Mouse (Mus musculus): ENCODE results near the gene Brip1.
A peak's percentile ranks its signal among the peaks of the same experiment; 100 is the strongest.
"Not testable (repeated sequence)": the region's sequence is repeated elsewhere in the genome, so short reads cannot be mapped to it uniquely, and the experiment has no call there.

Gene Brip1

GRCm38 (mm10) chr11:86201037-86201786 lies at the start of gene Brip1:
Gene Brip1, minus strand, starts transcription at chr11:86201193.
- DNase-seq = peak; percentile 91 to 92

- DNase-seq = no peak
Observed at GRCm38 (mm10) chr11:86232446-86232845, 31.5 kb upstream of the Brip1 start.

GRCm38 (mm10) chr11:86231781-86232350 lies 30.9 kb upstream of the Brip1 start:
- no peak for DNase-seq

DNA sequence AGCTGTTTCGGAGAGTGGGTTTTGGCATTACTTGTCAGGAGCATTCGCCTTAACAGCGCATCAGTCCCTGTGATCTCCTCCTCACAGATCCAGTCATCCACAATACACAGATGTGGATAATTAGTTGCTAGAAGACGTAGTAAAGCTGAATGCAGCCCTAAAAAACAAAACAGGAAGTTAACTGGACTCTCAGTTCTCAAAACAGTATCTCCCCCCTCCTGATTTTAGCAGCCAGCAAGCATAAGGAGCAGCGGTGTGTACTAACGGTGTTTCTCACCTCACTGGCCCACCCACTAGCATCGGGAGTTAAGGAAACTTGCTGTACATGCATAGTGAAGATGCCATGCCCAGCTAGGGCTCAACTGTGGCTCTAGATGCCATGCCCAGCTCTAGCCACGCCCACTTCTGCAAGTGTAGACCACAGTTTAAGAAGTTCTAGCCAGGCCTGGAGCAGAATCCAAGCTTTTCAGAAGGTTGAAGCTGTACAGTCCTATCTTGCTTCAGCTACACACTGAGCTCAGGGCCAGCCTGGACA lies 25.7 kb upstream of the Brip1 start:
- DNase-seq = no peak

DNA sequence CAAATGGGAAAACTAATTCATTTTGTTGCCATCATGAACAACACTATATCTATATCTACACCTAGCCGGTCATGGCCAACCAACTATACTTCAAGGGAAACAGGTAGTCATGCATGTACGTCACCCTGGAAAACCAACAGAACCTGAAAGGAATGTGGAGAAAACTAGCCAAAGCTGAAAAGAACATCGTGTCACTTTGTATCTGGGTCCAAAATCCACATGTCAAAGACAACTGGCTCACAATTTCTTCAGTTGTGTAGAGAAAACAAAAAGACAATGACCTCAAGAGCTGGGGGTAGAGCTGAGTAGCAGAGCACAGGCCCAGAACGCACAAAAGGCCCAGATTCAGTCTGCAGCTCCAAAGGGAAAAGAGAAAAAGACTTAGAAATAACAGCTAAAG lies 24.8 kb upstream of the Brip1 start:
- no peak for DNase-seq

DNA sequence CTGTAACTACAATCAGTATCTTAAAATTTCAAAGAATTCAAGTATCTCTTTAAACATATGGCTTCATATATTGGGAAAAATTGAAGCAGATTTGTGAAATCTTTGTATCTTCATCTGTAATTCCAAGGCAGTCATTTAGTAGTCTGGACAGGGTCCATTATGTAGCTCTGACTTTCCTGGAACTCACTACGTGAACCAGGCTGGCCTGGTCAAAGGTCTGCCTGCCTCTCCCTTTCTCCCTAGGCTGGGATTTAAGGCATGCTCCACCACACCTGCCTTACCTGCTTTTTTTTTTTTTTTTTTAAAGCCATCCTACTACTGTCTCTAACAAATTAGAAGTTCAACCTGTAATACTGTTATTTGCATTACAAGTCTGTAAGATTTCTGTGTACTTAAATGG lies 10.8 kb upstream of the Brip1 start:
- DNase-seq = no peak

DNA sequence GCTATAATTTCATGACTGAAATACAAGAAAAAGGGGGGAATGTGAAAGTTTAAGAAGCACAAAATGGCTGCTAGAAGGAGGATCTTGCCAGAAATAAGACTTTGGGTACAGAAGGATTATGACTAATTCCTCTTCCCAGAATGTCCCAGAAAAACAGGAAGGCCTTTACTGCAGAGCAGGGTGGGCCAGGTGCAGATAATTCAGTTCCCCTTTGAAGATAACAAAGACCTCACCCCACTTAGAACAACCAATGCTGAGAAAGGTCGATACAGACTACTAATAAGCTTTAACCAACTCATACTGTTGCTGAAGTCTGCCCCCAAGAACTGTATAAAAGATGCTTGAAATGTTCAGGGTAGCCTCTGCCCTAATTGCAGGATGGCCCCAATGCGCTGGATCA lies 8.1 kb upstream of the Brip1 start:
- DNase-seq = no peak

DNA sequence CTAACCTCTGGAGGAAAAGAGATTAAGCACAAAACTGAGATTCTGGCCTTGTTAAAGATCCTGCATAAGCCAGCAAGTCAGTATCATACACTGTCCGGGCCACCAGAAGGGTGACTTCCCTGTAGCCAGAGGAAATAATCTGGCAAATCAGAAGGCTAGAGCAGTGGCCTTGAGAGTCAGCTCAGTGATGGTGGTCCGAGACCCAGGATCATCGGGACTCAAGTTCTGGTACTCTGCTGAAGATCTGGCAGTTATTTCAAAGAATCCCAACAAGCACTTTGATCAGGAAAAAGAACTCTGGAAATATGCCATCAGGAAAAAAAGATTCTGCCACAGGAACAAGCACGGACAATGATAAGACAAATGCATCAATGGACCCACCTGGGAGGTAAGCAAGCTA lies 4.9 kb upstream of the Brip1 start:
- DNase-seq = no peak

- DNase-seq = no peak
Observed at GRCm38 (mm10) chr11:86205031-86205430, 4.0 kb upstream of the Brip1 start.

GRCm38 (mm10) chr11:86201901-86202675 lies 1.1 kb upstream of the Brip1 start:
- DNase-seq = peak; percentile 22 to 26

DNA sequence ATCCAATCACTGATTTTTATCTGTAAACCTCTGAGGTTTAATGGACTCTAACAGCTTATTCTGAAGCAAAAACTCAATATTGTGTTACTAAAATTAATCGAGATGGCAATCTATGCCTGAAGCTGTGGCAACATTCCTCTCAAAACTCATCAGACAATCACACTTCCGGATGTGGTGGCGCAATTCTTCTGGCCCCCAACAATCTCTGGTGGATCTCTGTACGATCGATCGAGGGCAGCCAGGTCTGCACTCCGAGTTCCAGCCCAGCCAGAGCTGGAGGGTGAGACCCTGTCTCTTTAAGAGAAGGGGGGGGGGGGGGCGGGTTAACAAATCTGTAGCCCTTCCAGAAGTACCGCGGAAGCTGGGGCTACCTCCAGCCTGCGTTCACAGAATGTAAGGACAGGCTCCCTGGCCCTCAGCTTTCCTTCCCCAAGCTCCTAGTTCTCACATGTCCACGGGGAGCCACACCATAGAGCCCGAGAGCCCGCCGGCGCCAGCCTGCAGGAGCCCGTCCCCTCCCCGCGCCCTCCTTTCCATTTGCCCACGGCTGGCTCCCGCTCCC lies 452 bp downstream of the Brip1 start:
- DNase-seq = no peak

DNA sequence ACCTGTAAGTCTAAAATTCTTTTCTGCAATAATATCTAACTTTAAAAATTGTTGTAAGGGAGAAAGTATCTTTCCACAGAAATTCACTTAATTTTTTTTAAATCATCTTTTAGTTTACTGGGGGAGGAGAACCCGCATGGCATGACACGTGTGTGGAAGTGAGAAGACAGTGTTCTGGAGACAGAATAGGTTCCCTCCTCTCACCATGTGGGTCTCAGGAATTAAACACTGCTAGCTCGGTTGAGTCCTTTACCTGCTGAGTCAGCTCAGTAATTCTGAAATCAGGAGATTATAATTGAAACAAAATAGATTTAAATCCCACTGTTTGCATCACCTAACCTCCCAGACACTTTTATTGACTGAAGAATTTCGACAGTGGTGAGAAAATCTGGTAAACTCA lies 1.3 kb downstream of the Brip1 start:
- DNase-seq = no peak

GRCm38 (mm10) chr11:86185224-86185623 lies 15.8 kb downstream of the Brip1 start:
- not testable (repeated sequence) for DNase-seq

DNA sequence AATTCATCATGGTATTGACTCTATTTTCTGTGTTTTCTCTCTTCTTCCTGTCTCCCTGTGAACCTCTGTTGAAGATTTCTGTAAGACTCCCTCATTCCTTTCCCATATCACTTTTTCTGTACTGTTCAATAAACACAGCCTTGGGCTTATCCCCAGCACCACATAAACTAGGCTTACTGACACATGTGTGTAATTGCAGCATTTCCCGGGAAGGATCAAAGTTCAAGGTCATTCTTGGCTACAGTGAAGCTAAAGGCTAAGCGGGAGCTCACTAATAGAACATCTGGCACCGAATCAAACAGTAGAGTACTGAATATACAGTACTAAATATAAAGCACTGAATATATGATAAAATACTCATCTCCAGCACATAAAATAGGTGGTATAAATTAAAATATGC lies 25.2 kb downstream of the Brip1 start:
- DNase-seq = no peak

DNA sequence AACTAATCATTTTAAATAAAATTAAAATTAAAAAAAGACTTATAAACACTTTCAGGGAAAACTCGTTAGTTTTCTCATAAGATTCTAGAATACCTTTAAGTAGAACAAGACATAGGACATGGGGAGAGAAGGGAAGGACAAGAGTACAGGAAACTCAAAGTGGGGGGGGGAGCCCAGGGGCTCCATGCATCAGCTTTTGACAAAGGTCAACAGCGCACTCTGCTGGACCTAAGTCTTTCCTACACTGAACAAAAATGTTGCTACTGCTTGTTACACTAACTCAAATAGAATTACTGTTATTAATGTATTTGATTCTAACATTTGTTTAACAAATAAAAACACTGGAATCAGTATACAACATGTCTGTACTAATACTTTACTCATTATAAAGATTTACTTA lies 26.8 kb downstream of the Brip1 start:
- peak; percentile 18 to 33 for DNase-seq

- no peak for DNase-seq
Observed at GRCm38 (mm10) chr11:86170743-86171142, 30.2 kb downstream of the Brip1 start.

DNA sequence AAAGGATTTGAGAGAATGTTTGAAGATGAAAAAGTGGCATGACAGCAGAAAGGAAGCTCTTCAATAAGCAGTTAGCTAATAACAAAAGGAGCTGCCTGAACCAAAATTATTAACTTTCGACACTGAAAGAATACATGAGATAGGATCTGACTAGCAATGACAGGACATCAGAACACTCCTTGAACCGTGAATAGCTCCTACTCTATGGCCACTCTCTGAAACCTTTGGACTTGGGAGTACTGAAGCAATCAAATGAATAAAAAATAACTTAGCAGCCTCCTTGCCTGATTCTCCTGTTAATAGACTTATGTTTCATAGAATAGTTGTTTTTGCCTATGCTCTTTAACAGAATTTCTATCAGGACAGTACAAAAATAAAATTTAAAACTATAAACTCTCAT lies 40.7 kb downstream of the Brip1 start:
- no peak for DNase-seq

DNA sequence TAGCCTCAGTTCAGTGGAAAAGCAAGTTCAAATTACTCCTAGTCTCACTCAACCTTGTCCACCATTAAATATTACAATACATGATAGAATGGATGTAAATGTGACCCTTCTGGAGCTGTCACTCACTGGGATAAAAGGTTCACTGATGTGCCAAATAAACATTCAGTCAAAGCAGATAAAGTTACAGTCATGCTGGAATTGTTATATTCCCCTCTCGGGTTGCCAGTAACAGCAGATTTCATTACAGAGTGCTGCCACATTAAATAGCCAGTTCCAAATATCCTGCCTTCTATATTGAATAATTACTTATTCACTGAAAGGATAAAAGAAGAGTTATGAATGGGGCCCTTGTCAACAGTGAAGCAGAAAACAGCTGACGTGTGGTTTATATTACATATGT lies 42.0 kb downstream of the Brip1 start:
- no peak for DNase-seq

- DNase-seq = no peak
Observed at GRCm38 (mm10) chr11:86155638-86156037, 45.4 kb downstream of the Brip1 start.

DNA sequence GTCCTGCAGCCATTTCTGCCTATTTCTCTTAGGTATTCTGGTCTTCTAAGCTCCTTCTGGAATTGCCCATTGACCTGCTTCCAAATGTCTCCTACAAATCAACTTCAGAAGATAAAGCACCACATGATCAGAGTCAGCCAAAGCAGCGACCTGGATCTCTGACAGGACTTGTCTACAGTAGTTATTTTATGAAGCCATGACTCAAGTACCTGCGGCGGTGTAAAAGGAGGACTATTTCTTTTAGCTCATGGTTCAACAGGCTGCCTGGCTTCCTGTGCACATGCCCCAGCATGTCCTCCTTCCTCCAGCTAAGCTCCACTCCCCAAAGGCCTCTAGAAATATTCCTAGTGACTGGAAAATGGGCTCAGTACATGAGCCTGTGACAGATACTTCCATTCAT lies 69.7 kb downstream of the Brip1 start:
- DNase-seq = no peak

- DNase-seq = no peak
Observed at GRCm38 (mm10) chr11:86117078-86117869, 83.7 kb downstream of the Brip1 start.

- no peak for DNase-seq
Observed at GRCm38 (mm10) chr11:86115955-86116354, 85.0 kb downstream of the Brip1 start.

- DNase-seq = no peak
Observed at GRCm38 (mm10) chr11:86107276-86107675, 93.7 kb downstream of the Brip1 start.

Measured in cerebellum, adult 18-20 months (tissue).